Mouse (Mus musculus): Measurements from ENCODE around the gene Usp35.

The Usp35 gene

DNA sequence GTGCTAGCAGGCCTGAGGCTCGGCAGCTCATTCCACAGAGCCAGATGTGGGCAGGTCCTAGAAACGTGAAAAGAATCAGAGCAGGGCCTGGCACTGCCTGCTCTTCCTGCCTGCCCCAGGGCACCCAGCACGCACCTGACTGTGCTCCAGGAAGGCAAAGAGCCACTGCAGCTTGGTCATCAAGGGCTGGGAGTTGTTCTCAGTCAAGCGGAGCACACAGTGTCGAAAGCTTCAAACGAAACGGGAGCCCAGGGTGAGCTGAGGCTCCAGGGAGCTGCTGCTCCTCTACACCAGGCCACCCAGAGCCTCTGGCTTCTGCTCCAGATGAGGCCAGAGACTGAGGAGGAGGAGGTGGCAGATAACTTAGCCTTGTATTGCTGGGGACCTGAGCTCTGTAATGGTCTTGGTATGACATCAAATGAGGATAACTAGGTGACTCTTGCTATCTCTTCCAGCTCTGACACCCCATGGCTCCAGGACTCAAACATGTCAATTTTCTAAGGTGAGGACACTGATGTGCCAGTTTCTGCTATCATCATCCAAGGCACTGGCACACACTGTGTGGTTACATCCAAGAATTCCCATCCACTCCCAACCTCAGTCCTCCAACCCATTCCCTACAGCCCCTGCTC, 18.3 kb downstream of the Usp35 start:
- no peak for DNase-seq

DNA sequence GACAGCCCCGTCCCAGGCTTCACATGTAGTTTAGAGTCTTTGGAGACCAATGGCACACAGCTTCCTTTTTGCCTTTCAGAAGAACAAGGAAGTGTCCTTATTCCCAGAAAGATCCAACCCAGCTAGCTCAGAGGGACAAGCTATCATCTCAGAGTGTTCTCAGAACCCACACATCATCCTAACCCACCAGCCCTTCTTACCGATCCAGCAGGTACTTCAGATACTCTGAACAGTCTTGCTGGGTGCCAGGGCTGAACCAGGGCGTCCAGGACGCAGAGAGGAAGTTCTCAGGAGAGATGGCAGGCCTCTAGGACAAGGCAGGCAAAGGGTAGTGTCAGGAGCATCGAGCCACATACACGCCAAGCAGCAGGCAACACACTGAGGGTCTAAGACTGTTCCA, 19.0 kb downstream of the Usp35 start:
- no peak for DNase-seq

DNA sequence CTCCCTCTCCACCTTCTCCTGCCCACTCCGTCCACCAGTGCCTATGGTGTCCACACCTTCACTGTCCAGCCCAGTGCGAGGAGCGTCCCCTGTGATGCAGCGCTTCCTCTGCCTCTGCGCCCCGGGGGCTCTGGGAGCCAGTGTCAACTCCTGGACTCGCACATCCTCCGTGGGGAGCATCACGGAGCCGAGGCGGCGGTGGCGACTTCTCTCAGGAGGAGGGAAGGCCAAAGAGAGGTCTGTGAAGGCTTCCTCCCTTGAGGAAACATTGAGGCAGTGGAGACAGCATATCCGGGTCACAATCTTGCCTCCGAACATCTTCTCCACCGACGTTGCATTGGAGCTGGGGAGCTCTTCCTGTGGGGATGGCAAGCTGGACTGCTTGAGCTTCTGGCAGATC, 19.6 kb downstream of the Usp35 start:
- no peak for DNase-seq

DNA sequence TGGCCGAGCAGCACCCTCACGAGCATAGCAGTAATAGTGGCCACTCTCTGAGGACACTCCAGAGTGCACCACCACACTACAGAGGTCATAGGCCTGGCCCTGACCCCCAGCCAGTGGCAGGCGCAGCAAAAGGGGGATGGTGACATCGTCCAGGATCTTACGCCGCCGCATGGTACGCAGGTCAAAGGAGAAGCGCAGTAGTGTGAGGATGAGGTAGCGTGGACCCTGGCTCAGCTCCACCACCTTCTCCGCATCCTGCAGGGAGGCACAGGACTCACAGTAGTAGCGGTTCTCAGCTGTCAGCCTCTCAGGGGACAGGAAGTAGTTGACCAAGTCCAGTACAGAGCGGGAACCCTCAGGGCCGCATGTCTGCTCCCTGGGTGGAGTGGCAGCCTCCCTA, 20.2 kb downstream of the Usp35 start:
- no peak for DNase-seq

DNA sequence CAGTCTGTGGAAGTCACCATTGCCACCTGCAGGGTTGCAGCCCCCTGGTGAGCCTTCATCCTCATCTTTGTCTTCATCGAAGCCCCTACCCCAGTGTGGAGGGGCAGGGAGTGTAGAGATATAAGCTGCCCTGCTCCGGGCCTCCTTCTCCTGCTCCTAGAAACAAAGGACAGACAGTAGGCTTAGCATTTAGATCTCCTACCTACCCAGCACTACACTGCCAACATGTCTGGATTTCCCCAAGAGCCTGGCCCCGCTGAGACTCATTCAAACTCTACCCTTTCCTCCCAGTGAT, 21.5 kb downstream of the Usp35 start:
- no peak for DNase-seq

DNA sequence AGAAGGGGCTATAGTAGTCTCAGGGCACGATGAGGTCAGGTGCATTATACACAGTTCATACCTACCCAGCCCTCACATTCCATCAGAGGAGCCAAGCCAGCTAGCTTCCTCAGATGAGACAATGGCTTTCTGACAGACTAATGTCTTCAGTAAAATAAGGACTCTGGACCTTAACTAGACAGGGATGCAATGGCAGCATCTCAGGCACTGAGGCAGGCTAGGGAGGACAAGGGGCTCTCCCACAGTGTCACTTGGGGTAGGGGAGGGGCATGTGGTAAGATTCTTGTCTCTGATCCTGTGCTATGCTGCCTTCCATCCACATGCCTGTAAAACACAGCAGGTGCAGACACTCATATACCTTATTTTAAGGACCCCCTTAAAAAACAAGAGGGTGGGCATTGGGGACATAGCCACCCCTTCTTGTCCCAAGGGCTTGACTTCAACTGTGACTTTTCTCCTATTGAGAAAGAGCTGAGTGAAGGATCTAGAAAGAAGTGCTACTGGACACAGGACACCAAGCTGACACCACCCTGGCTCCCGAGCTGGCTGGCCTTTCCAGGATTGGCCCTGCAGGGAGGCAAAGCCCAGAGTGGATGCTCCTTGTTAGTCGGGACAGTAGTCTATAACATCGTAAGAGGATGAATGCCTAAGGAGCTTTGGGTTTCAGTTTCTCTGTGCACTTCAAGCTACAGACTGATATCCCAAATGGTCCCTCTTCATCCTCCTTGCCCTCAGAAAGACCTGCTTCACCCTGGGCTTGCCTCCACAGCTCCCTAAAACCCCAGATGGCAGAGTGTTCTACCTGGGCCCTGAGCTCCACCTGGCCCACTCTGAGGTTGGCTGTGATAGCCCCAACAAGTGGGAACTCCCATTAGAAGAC, 22.1 kb downstream of the Usp35 start:
- no peak for DNase-seq

DNA sequence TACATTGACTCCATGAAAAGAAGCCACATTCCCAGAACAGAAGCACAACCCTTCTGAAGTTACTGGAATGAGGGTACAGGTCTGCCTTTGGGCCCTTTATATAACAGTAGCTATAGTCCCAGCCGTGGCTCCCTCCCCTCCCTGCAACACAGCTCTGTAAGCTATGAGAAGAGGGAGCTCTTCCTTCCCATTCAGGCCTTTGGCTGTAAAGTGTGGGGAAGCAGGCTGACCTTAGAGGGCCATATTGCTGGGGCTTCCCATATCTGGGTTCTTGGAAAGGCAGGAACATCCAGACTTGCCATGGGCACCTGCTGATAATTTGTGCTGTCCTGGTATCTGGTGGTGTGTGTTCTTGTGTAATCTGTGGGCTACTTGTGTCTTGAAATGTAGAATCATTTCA, 24.3 kb downstream of the Usp35 start:
- DNase-seq: no peak

DNA sequence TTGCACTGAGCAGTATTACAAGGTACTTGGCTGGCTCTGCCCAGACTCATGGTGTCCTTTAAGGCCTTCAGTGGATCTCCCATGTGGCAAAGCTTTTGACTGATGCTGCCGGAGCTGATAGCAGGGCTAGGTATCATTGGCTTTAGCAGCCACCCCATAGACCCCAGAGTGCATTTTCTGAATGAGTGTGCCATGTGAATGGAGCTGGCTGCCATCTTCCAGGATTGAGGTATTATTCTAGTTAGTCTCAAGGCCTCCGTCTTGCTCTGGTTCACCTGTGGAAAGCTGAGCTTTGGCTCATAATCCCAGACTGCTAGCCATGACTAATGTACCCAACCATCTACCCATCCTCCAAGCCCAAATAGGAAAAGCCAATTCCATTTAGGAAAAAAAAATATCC, 25.0 kb downstream of the Usp35 start:
- DNase-seq: no peak

DNA sequence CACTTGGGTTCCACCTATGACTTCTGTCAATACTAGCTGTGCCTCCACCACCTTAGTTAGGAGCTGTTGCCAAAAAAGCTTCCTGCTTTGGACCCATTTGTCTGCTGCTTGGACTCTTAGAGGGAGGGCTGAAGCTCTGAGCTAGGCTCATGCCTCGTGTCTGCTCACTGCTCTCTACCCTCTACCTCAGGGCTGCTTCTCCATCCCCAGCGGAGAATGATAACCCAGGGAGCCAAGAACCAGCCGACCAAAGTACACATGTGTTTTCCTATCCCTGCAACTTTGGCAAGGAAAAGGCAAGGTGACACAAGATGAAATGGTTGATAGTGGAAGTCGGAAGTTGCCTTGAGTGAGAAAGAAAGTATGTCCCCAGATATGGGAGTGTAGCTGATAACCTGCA, 26.6 kb downstream of the Usp35 start:
- no peak for DNase-seq

DNA sequence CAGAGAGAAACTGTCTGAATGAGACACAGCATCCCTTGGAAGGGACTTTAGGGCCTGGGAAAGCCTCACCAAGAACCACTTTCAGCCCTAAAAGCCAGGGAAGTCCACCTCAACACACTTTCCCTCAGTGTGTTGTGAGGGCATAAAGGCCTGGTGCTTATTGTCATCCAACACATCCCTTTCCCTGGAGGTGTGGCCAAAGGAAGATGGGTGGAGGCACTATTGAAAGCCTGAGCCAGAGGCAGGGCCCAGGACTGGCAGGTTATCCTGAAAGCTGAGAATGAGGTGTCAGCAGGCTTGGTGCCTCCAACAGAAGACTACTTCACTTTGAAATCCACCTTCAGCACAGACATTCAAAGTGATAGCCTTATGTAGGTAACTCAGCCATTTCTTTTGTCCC, 27.3 kb downstream of the Usp35 start:
- DNase-seq: no peak

DNA sequence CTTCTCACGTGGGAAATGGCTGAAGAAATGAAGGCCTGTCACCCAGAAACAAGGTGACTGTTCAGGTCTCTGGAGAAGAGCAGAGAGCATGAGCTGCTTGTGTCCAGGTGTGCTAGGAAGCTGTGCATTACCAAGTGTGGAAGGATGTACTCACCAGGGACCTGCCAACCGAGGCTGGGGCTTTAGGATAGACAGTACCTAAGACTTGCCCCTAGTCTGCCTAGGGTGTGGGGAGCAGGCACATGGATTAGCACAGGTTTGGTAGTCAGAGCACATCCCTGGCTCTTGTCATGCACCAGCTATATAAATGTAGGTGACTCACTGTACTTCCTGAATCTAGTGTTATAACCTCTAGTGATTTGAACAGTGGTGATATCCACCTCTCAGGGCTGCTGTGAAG, 28.2 kb downstream of the Usp35 start:
- no peak for DNase-seq

DNA sequence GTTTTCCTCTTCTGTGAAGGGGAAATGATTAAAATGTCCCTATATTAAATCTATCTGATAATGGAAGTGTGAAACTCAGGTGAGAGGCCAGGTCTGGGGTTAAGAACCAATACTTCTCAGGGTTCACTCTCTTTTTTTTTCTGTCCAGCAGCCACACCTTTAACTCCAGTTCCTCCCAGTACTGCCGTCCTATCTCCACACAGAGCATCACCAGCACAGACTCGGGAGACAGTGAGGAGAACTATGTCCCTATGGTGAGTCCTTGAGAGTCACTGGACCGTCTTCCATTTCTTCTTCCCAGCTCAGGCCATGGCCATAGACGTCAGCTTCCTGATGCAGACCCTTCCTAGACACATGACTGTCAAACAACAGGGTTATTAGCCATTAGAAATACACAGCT, 28.9 kb downstream of the Usp35 start:
- no peak for DNase-seq

DNA sequence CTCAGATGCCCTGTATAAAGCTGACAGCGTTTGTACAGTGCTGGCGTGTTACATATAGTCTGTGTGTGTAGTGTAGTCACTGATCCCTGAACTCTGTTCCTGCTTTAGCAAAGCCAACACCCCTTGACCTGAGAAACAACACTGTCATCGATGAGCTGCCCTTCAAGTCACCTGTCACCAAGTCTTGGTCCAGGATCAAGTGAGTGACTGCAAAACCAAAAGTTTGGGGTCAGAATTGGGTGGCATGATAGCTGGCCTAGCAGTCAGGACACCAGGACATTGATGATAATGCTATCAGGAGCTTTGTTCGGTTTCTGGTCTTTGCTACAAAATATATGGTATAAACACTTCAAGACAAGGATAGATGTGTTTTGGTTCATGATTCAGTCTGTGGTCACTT, 29.6 kb downstream of the Usp35 start:
- DNase-seq: no peak

DNA sequence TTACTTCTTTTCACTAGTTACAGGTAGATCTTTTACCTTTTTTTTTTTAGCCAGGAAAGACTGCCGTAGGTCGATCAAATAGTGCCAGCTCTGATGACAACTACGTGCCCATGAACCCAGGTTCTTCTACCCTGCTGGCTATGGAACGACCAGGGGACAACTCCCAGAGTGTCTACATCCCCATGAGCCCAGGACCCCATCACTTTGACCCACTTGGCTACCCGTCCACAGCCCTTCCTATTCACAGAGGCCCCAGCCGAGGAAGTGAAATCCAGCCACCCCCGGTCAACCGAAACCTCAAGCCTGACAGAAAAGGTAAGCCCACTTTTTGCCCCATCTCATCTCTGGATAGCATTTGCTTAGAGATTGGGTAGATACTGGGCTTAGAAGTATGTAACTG, 30.5 kb downstream of the Usp35 start:
- DNase-seq: no peak

DNA sequence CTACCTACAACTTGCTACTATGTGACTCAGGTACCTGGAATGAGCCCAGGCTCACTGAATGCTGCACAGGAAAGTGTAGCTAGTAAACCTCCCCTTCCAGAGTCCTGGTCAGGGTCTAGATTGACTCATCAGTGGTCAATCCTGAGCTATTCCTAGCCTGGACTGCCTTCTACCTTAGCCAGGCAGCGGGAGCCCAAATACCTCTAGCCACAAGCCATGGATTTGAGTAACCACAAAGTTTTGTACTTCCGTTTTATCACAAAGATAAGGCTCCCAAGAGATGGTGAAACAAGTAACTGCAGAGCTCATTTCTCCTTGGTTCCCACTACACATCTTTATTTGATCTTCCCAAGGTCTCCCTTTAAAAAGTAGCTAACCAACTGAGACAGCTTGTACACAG, 30.9 kb downstream of the Usp35 start:
- no peak for DNase-seq

DNA sequence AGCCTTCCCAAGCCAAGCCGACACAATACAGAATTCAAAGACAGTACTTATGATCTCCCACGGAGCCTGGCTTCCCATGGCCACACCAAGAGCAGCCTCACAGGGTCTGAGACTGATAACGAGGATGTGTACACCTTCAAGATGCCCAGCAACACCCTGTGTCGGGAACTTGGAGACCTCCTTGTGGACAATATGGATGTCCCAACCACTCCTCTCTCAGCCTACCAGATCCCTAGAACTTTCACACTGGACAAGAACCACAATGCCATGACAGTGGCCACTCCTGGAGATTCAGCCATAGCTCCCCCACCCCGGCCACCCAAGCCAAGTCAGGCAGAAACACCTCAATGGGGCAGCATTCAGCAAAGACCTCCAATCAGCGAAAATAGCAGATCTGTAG, 32.9 kb downstream of the Usp35 start:
- DNase-seq: no peak

DNA sequence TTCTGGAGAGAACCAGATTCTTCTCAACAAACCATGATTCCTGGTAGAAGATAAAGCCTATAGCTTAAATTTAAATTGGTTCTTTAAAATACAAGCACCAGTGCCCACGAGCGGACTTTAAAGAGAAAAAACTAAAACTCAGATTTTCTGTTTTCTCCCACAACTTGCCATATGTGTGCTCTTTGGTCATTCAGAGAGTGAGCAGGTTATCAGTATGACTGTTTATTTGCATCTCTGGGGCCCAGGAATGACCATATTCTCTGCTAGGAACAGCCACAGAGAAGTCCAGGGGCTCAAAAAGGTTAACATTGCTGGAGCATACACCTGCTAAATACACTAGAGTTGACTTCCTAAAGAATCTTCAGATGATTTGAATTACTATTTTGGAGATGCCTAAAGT, 33.5 kb downstream of the Usp35 start:
- DNase-seq: no peak

DNA sequence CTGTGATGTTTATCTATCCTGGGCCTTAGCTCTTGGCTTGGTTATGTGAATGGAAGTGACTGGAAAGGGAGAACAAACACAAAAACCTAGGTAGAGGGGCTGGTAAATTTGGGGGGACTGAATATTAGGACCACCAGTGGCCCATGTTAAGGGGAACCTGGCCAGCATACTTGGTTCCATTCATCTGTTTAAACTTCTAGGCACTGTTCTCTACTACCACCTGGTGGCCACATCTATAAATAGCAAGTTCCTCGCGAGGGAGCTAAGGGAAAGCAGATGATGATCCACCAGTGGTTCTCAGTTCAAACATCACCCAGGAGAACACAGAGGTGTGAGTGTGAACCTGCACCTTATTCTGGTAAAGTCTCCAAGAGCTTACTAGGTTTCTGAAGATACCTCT, 34.4 kb downstream of the Usp35 start:
- peak; percentile 74 for DNase-seq

DNA sequence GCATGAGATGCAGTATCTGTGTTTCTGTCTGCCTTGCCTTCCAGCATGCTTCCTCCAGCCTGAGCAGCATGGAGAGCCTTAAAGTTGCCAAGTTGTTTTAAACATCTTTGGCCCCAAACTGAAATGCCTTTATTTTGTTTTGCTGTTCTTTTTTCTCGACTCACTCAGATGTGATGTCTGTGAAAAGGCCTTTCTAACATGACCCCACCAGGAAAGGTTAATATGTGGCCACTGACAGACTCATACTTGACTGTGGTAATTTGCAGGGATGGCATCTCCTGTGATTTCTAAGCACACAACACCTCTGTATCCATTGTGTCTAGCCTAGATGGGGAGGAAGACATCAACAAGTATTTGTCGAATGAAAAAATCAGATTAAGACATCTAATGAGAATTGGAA, 34.8 kb downstream of the Usp35 start:
- no peak for DNase-seq

DNA sequence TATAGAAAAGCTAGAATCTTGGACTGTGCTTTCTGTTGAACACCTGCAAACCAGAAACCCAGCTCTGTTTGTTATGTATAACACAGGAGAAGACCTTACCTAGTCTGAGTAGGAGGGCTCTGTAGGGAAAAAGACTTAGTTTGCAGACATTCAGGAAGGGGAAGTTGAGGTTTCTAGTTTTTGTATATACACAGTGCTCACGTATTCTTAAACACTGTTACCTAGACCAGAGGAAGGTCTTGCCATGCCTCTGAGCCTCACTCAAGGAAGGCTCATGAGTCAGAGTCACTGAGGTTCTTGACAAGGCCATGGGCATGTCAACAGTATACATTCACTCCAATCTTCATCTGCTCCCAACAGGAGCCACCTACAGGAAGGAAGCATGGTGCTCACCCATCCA, 60.8 kb downstream of the Usp35 start:
- no peak for DNase-seq

DNA sequence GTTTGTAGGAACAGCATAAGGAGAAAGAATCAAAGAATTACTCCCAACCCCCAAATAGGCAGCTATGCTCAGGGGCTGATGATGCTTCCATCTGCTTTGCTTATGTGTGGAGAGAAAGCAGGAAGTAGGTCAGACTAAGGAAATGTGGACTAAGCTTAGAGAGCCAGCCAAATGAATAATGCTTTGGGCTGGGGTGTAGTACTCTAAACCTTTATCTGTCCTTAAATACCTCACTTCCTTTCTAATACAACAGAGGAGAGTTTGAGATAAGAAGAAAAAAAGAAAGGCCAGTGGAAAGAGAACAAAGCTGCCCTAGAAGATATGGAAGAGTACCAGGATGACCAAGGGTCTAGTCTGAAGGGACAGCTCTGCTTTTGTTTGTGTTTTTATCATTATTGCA, 61.5 kb downstream of the Usp35 start:
- DNase-seq: no peak

DNA sequence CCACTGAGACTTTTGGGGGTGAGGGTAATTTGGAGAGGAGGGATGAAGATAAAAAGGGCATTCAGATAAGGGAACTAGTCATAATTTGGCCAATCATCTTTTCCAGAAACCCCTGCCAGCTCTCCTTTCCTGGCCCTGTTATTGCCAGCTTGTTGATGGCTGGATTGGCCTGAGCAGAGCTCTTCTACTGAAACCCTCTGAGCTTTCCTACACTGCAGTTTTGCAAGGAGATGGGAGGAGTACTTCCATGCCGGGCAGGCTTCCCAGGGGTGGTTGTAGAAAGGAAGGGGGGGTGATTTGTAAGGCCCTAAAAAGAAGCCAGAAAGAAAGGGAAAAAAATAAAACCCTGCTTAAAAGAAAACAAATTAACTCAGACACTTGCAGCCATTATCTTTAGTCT, 69.3 kb downstream of the Usp35 start:
- DNase-seq: peak; percentile 24

Measured in kidney, postnatal 14 days (tissue).